Mouse (Mus musculus): ENCODE measurements around the gene Chid1.

Gene Chid1

GRCm38 (mm10) chr7:141539556-141540311, at the start of gene Chid1:
TSS of gene Chid1 (minus strand) at chr7:141539857.
- in situ Hi-C loops (cut with MboI, MseI), result no loop called here

GRCm38 (mm10) chr7:141588890-141589289, 49.2 kb upstream of the Chid1 start:
- in situ Hi-C loops (cut with MboI, MseI), result no loop called here

GRCm38 (mm10) chr7:141585881-141586280, 46.2 kb upstream of the Chid1 start:
- in situ Hi-C loops (cut with MboI, MseI), result no loop called here

- in situ Hi-C loops (cut with MboI, MseI), result no loop called here
These were observed 45.6 kb upstream of the Chid1 start for GRCm38 (mm10) chr7:141585288-141585687.

GRCm38 (mm10) chr7:141584048-141584841, 44.6 kb upstream of the Chid1 start:
- in situ Hi-C loops (cut with MboI, MseI), result no loop called here

GRCm38 (mm10) chr7:141581323-141581722, 41.7 kb upstream of the Chid1 start:
- in situ Hi-C loops (cut with MboI, MseI), result no loop called here

GRCm38 (mm10) chr7:141578943-141579342, 39.3 kb upstream of the Chid1 start:
- in situ Hi-C loops (cut with MboI, MseI), result no loop called here

- in situ Hi-C loops (cut with MboI, MseI), result no loop called here
These were observed 38.9 kb upstream of the Chid1 start for GRCm38 (mm10) chr7:141578511-141578910.

GRCm38 (mm10) chr7:141577801-141578200, 38.1 kb upstream of the Chid1 start:
- in situ Hi-C loops (cut with MboI, MseI), result no loop called here

- in situ Hi-C loops (cut with MboI, MseI), result no loop called here
These were observed 35.8 kb upstream of the Chid1 start for GRCm38 (mm10) chr7:141575481-141575880.

- in situ Hi-C loops (cut with MboI, MseI), result no loop called here
These were observed 34.4 kb upstream of the Chid1 start for GRCm38 (mm10) chr7:141574041-141574440.

GRCm38 (mm10) chr7:141570625-141571295, 31.1 kb upstream of the Chid1 start:
- in situ Hi-C loops (cut with MboI, MseI), result no loop called here

GRCm38 (mm10) chr7:141569916-141570315, 30.3 kb upstream of the Chid1 start:
- in situ Hi-C loops (cut with MboI, MseI), result no loop called here

GRCm38 (mm10) chr7:141569283-141569803, 29.7 kb upstream of the Chid1 start:
- in situ Hi-C loops (cut with MboI, MseI), result no loop called here

GRCm38 (mm10) chr7:141566587-141566986, 26.9 kb upstream of the Chid1 start:
- in situ Hi-C loops (cut with MboI, MseI), result no loop called here

GRCm38 (mm10) chr7:141564561-141564960, 24.9 kb upstream of the Chid1 start:
- in situ Hi-C loops (cut with MboI, MseI), result no loop called here

- in situ Hi-C loops (cut with MboI, MseI), result no loop called here
These were observed 23.3 kb upstream of the Chid1 start for GRCm38 (mm10) chr7:141562852-141563427.

GRCm38 (mm10) chr7:141562421-141562851, 22.8 kb upstream of the Chid1 start:
- in situ Hi-C loops (cut with MboI, MseI), result no loop called here

GRCm38 (mm10) chr7:141561682-141562391, 22.2 kb upstream of the Chid1 start, which contains the start of gene Ap2a2:
TSS of gene Ap2a2 (plus strand) at chr7:141562173.
- in situ Hi-C loops (cut with MboI, MseI), result no loop called here

- in situ Hi-C loops (cut with MboI, MseI), result no loop called here
These were observed 20.8 kb upstream of the Chid1 start for GRCm38 (mm10) chr7:141560471-141560870.
